Mouse (Mus musculus) heart, postnatal 0 days (tissue): ENCODE results near the gene Pml. TPM values are rescaled to one million over a fixed set of nuclear protein-coding genes. Genes with fewer than 3 reads are reported as not detected.

Experiments used
- ATAC-seq: fragments of 200-750 bp; cut with Nextera tagmentation; 2 replicates; pipeline ENCODE4 v1.8.0; 2017; ENCODE audit warnings: low read depth, moderate number of reproducible peaks, moderate library complexity; ENCODE audit not compliant: insufficient read depth
- DNase-seq: peaks from one replicate; pipeline ENCODE4 v3.0.0-alpha.2; 2016; ENCODE audit warnings: low spot score
- H3K27ac ChIP-seq: fragments of 300-500 bp; sonication (generic); 2 replicates; pipeline ENCODE4 v1.5.1; 2014; ENCODE audit warnings: low read depth, mild to moderate bottlenecking
- H3K27me3 ChIP-seq: fragments of 300-500 bp; sonication (generic); 2 replicates; pipeline ENCODE4 v1.6.1; 2014; ENCODE audit warnings: low read length, mixed read lengths; ENCODE audit not compliant: control insufficient read depth, insufficient read depth
- H3K36me3 ChIP-seq: fragments of 300-500 bp; sonication (generic); replicated peaks from 2 replicates; pipeline ENCODE4 v1.6.1; 2014; ENCODE audit warnings: low read length, mixed read lengths; ENCODE audit not compliant: control insufficient read depth, insufficient read depth
- H3K4me1 ChIP-seq: fragments of 300-500 bp; sonication (generic); 2 replicates; pipeline ENCODE4 v1.6.1; 2014; ENCODE audit warnings: antibody characterized with exemption; ENCODE audit not compliant: control insufficient read depth, insufficient read depth
- H3K4me2 ChIP-seq: fragments of 300-500 bp; sonication (generic); 2 replicates; pipeline ENCODE4 v1.6.1; 2014; ENCODE audit warnings: low read depth, mild to moderate bottlenecking, low read length, moderate library complexity
- H3K4me3 ChIP-seq: fragments of 300-500 bp; sonication (generic); 2 replicates; pipeline ENCODE4 v1.5.1; 2014; ENCODE audit warnings: low read depth, low read length
- H3K9ac ChIP-seq: fragments of 300-500 bp; sonication (generic); replicated peaks from 2 replicates; pipeline ENCODE4 v1.6.1; 2014; ENCODE audit warnings: low read depth, low read length, mixed read lengths
- H3K9me3 ChIP-seq: fragments of 300-500 bp; sonication (generic); replicated peaks from 2 replicates; pipeline ENCODE4 v1.6.1; 2016; ENCODE audit warnings: low read length; ENCODE audit not compliant: control insufficient read depth
- CTCF ChIP-seq: IDR thresholded peaks from 2 replicates; pipeline ENCODE4 v1.5.1; 2016; ENCODE audit warnings: antibody characterized with exemption, control low read depth, low read depth
- EP300 ChIP-seq: IDR thresholded peaks from 2 replicates; pipeline ENCODE4 v1.6.1; 2016; ENCODE audit warnings: antibody characterized with exemption, low read depth
- WGBS: fragments of 180-500 bp; shearing (Covaris S2); extraction: QIAGEN DNeasy Blood & Tissue Kit; methylation state at CpG from one replicate; pipeline ENCODE4 v1.1.7; 2014; 5-methylcytosine and 5-hydroxymethylcytosine counted together
- polyA plus RNA-seq: library from polyadenylated mRNA; unstranded; fragments of >200 nt; fragmentation: Nextera tagmentation; extraction: Ambion mirVana; gene quantifications from 2 replicates; pipeline ENCODE4 v1.2.1, GENCODE M21; 2015
- total RNA-seq: library from RNA; depleted of rRNA; stranded (reverse); fragments of >200 nt; gene quantifications from 2 replicates; pipeline ENCODE4 v1.2.3, GENCODE M21; 2014; ENCODE audit warnings: low replicate concordance

The Pml gene
- total and polyA plus RNA-seq, 2 experiments from 2014 or later, result 5.2 to 15.0 TPM

DNA sequence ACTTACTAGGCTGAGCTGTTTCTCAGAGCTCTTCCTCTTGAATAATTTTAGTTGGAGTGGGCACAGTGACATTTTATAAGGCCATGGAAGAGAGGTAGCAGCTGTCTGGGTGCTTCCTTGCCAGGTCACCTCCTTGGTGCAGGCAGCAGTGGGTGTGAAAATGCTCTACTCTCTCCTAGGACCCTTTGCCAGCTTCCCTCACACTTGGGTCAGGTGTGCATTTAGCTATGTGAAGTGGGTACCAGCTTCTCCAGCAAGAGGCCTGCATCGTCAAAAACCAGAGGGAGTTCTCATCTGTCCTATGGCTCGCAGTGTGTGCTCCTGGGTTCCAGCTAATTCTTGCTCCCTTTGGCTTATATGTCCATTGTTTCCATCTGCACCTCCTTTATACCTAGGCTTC, 70.2 kb downstream of the Pml start:
- Histone ChIP-seq H3K4me2 (no peak overlapping the region), H3K9me3 (no peaks in the 10 kb centered on the region), H3K36me3 (no peaks in the 10 kb centered on the region), H3K27me3 (no peaks in the 10 kb centered on the region), H3K4me1 (no peaks in the 10 kb centered on the region), H3K9ac (no peak overlapping the region), H3K4me3 (no peak overlapping the region), H3K27ac (no peak overlapping the region)
- ATAC-seq (no peak), DNase-seq (no peak)
- WGBS, result 84% methylated on average over 2 of the region's 2 CpGs
- TF ChIP-seq CTCF, result no peak
- TF ChIP-seq EP300, result no peak

DNA sequence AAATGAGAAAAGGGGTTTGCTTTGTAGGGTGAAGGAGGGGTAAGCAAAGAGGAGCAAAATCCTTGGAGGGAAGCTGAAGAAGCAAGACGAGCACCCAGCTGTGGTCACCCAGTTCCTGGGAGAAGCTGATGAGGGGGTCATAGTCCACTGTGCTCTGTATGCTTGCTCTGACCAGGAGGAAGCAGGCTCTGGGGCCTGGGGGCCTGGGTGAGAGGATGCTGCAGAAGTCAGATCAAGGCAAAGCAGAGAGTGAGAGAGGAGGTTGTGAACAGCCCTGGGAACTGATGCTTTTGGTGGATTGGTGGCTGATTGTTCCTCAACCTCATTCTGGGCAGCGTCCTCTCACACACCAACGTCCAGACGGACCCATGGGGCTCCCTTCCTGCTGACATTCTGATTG, 72.4 kb downstream of the Pml start:
- DNase-seq, result no peak
- Histone ChIP-seq H3K36me3 (no peaks in the 10 kb centered on the region), H3K27ac (no peak overlapping the region), H3K9ac (no peak overlapping the region), H3K4me1 (no peaks in the 10 kb centered on the region), H3K27me3 (no peaks in the 10 kb centered on the region), H3K9me3 (no peaks in the 10 kb centered on the region), H3K4me2 (no peak overlapping the region), H3K4me3 (no peak overlapping the region)
- no peak for TF ChIP-seq CTCF
- ATAC-seq, result no peak
- WGBS, result 69% methylated on average over 4 of the region's 4 CpGs

DNA sequence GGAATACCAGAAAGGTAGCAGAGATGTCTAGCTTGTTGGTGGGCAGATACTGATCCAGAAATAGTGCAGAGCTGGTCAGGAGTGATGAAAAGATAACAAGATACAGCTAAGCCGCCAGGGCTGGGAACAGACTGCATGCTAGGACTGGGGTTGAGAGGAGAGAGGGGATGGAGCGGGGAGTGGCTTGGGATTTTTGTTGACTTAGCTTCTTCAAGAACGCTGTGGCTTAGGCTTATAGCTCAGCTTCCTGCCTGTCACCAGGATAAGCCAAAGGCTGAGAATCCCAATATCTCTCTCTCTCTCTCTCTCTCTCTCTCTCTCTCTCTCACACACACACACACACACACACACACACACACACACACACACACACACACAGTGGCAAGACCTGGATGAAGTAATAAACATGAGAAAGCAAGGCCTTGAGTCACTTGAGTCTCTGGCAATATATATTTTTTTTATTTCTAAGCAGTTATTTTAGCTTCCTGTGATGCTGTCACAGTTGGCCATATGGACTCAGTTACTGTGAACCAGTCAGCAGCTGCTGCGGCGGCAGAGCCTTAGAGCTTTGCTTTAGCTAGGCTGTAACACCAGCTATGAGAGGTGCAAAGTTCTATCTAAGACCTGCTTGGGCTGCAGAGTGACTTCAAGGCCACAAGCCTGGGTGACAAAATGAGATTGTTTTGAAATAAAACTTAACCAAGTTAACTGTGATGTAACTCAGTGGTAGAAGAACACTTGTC, 73.7 kb downstream of the Pml start:
- no peaks in the 10 kb centered on the region for H3K27me3 ChIP-seq
- WGBS, result 39% methylated on average over 5 of the region's 5 CpGs
- H3K36me3 ChIP-seq, result no peaks in the 10 kb centered on the region
- H3K4me3 ChIP-seq, result no peak overlapping the region
- H3K4me2 ChIP-seq, result no peak overlapping the region
- ATAC-seq (no peak), DNase-seq (no peak)
- H3K9me3 ChIP-seq, result no peaks in the 10 kb centered on the region
- no peak overlapping the region for H3K9ac ChIP-seq
- H3K27ac ChIP-seq, result no peak overlapping the region
- H3K4me1 ChIP-seq, result no peaks in the 10 kb centered on the region
- TF ChIP-seq EP300 (no peak), CTCF (no peak)

DNA sequence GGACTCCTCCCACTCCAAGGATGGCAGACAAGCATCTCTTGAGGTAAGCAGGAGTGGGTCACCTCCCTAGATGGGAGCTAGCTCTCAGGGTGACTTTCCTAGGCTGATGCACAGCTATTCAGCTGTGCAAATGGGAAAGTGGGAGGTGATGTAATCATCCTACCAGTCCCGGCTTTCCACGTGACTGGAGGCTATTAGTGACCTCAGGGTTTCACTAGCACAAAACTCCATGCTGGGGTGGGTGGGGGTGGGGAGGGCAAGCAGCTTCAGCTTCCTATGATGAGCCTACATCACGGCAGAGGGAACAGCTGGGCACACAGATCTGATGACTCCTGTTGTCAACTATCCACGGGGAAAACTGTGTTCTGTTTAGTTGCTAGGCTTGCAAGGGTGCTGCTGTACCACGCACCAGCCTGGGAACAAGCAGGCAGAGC, 74.8 kb downstream of the Pml start:
- ATAC-seq (no peak), DNase-seq (no peak)
- Histone ChIP-seq H3K27ac (no peak overlapping the region), H3K9ac (no peak overlapping the region), H3K36me3 (no peaks in the 10 kb centered on the region), H3K4me2 (no peak overlapping the region), H3K27me3 (no peaks in the 10 kb centered on the region), H3K9me3 (no peaks in the 10 kb centered on the region), H3K4me1 (no peaks in the 10 kb centered on the region), H3K4me3 (no peak overlapping the region)
- 34% methylated on average over 5 of the region's 5 CpGs for WGBS
- no peak for TF ChIP-seq EP300
- no peak for TF ChIP-seq CTCF

DNA sequence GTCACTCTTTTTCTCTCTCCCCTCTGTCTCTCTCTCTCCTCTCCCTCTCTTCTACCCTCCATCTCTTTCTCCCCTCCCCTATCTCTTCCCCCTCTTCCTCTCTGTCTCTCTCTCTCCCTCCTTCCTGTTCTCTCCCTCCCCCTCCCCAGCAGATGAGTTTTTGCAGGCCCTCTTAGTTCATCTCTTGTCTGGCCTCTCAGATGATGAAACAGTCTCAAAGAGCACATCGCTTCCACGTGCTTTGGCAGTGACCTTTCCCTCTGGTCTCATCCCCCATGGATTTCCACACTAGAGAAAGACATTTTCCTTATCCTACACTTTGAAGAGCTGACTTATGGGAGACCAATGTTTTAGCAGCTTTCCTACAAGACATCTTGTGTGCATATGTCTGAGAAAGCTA, 76.7 kb downstream of the Pml start:
- Histone ChIP-seq H3K9ac (no peak overlapping the region), H3K36me3 (no peaks in the 10 kb centered on the region), H3K27me3 (no peaks in the 10 kb centered on the region), H3K4me3 (no peak overlapping the region), H3K4me2 (no peak overlapping the region), H3K4me1 (no peaks in the 10 kb centered on the region), H3K27ac (no peak overlapping the region), H3K9me3 (no peaks in the 10 kb centered on the region)
- no peak for TF ChIP-seq EP300
- no peak for TF ChIP-seq CTCF
- DNase-seq (no peak), ATAC-seq (no peak)
- 55% methylated on average over 2 of the region's 2 CpGs for WGBS

DNA sequence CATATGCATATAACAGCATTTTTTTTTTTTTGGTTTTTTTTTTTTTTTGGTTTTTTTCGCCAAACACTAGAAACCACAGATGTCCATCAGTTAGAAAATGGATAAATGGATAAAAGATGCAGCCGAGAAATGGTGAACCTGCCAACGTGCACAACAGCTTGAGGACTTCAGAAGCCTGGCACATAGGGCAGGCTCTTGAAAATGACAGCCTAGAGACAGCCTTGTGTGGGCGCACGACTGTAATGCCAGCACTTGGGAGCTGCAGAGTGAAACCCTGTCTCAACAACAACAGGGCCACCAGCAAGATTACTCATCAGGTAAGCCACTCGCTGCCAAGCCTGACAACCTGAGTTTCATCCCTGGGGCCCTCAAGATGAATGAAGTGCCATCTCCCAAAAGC, 80.2 kb downstream of the Pml start:
- ATAC-seq, result no peak
- TF ChIP-seq EP300 (no peak), CTCF (no peak)
- no peaks in the 10 kb centered on the region for H3K36me3 ChIP-seq
- no peak overlapping the region for H3K27ac ChIP-seq
- no peak overlapping the region for H3K4me3 ChIP-seq
- DNase-seq, result no peak
- no peak overlapping the region for H3K4me2 ChIP-seq
- H3K4me1 ChIP-seq, result no peaks in the 10 kb centered on the region
- H3K9ac ChIP-seq, result no peak overlapping the region
- H3K27me3 ChIP-seq, result no peaks in the 10 kb centered on the region
- 75% methylated on average over 6 of the region's 6 CpGs for WGBS
- no peaks in the 10 kb centered on the region; the same call in 1 of the 2 replicates for H3K9me3 ChIP-seq
